Mouse (Mus musculus): ENCODE measurements around the gene Ctsr.

- TF ChIP-seq ZC3H11A (IDR thresholded peaks at IDR 0.05; ENCODE audit: borderline replicate concordance, low read depth, low read length) (no peak), HCFC1 (IDR thresholded peaks at IDR 0.05; ENCODE audit: borderline replicate concordance, insufficient read depth, low read length) (no peak)
These were observed 566 bp upstream of the Ctsr start for GRCm38 (mm10) chr13:61164622-61165021.
